Mouse (Mus musculus): Measurements from ENCODE around the gene Cldn8. TPM values are rescaled to one million over a fixed set of nuclear protein-coding genes. Genes with fewer than 3 reads are reported as not detected.

Cldn8 gene
- polyA plus RNA-seq, 1 experiment = not detected

GRCm38 (mm10) chr16:88542488-88542887, 20.5 kb downstream of the Cldn8 start:
- no peak for TF ChIP-seq GATA1 (IDR thresholded peaks at IDR 0.05; ENCODE audit: low read length)

GRCm38 (mm10) chr16:88539841-88540487, 23.0 kb downstream of the Cldn8 start:
- TF ChIP-seq GATA1 (IDR thresholded peaks at IDR 0.05; ENCODE audit: low read length) = no peak

- TF ChIP-seq GATA1 (IDR thresholded peaks at IDR 0.05; ENCODE audit: low read length) = no peak
Measured at GRCm38 (mm10) chr16:88511348-88511747, 51.6 kb downstream of the Cldn8 start.

Other genes starting within 250 kb of the Cldn8 start
- not detected in 2 replicates for gene Cldn17, start 56.2 kb downstream of the Cldn8 start, polyA plus RNA-seq (2012)
- not detected in 2 replicates for gene Krtap24-1, start 49.1 kb upstream of the Cldn8 start, polyA plus RNA-seq (2012)
- not detected in 2 replicates for gene 2310079G19Rik, start 64.5 kb upstream of the Cldn8 start, polyA plus RNA-seq (2012)
- not detected in 2 replicates for gene Krtap26-1, start 84.6 kb upstream of the Cldn8 start, polyA plus RNA-seq (2012)
- not detected in 2 replicates for gene Krtap27-1, start 108.5 kb upstream of the Cldn8 start, polyA plus RNA-seq (2012)
- not detected in 2 replicates for gene 2310061N02Rik, start 144.8 kb upstream of the Cldn8 start, polyA plus RNA-seq (2012)
- not detected in 2 replicates for gene Krtap13-1, start 165.7 kb upstream of the Cldn8 start, polyA plus RNA-seq (2012)
- not detected in 2 replicates for gene Krtap13, start 188.5 kb upstream of the Cldn8 start, polyA plus RNA-seq (2012)
- not detected in 2 replicates for gene 2310034C09Rik, start 195.7 kb upstream of the Cldn8 start, polyA plus RNA-seq (2012)
- not detected in 2 replicates for gene 2310057N15Rik, start 211.0 kb upstream of the Cldn8 start, polyA plus RNA-seq (2012)
- not detected in 2 replicates for gene Gm5965, start 214.7 kb upstream of the Cldn8 start, polyA plus RNA-seq (2012)
- gene Gm20741, start 249.0 kb upstream of the Cldn8 start, polyA plus RNA-seq (2012) = not detected in 2 replicates

Data from G1E-ER4 (cell line).